Mouse (Mus musculus) kidney, adult 2 months (tissue): ENCODE measurements at regions not wholly inside any gene's neighbourhood (a gene's known extent, or its start where the extent isn't known, plus 50 kb on each side); places are given as distances from the start of the nearest gene placed in this dataset.

Experiments used
- CTCF ChIP-seq: fragments of 200-500 bp; conservative IDR thresholded peaks from 2 replicates; pipeline ENCODE4 v1.5.1; 2011; ENCODE audit warnings: low read depth, mild to moderate bottlenecking, control low read depth, low read length, moderate library complexity, mixed read lengths; ENCODE audit not compliant: insufficient read depth, insufficient read length
- POLR2A ChIP-seq: fragments of 200-500 bp; IDR thresholded peaks from one replicate; pipeline ENCODE4 v1.6.1; 2011; ENCODE audit warnings: low read depth, low read length, control low read depth

GRCm38 (mm10) chr12:106308291-106308955 lies 298.4 kb downstream of the Vrk1 start:
- no peak for TF ChIP-seq POLR2A
- no peak for TF ChIP-seq CTCF
